ENCODE assay signal across 14 mouse cellular contexts in genomic region chr3:116967436-116967835, GRCm38 (mm10). TPM values are rescaled to one million over a fixed set of nuclear protein-coding genes. Genes with fewer than 3 reads are reported as not detected.
A peak's percentile ranks its signal among the peaks of the same experiment; 100 is the strongest.
DNase-seq lines count a peak whose midpoint lies in the region; ATAC-seq lines count a peak whose summit lies in the region.
"Had no signal": no experiment of that assay in that cellular context is flagged by ENCODE, and none has a peak within 500 bp of the region (broad histone marks: within the 10 kb centered on the region; RNA-seq: fewer than 3 reads in every experiment).

No protein-coding gene starts in this region.

- H3K4me1 ChIP-seq in limb, embryonic 12.5 days (replicated peaks): peaks cover 5% of the 10 kb centered on the region
- peaks cover 8% of the 10 kb centered on the region for H3K4me1 ChIP-seq in limb, embryonic 10.5 days
- peaks cover 8% of the 10 kb centered on the region; the same call in 1 of the 2 replicates for H3K4me1 ChIP-seq in embryonic facial prominence, embryonic 15.5 days
- H3K4me1 ChIP-seq in liver, embryonic 15.5 days (replicated peaks): no peaks in the 10 kb centered on the region

- no peak for ATAC-seq in limb, embryonic 12.5 days (ENCODE audit: insufficient number of reproducible peaks, insufficient read depth, low FRiP score, low TSS enrichment, low read depth)
- no peak for ATAC-seq in embryonic facial prominence, embryonic 15.5 days (ENCODE audit: insufficient number of reproducible peaks, low FRiP score, low TSS enrichment, low read depth)
- no peak for ATAC-seq in liver, embryonic 15.5 days (ENCODE audit: insufficient read depth)
- no peak for ATAC-seq in activated CD4-positive, CD25-positive, alpha-beta regulatory T cell, adult 4 months

- H3K4me3 ChIP-seq in limb, embryonic 12.5 days (replicated peaks): no peak overlapping the region
- no peak overlapping the region for H3K4me3 ChIP-seq in limb, embryonic 10.5 days
- peak overlapping the region; percentile 44 for H3K4me3 ChIP-seq in embryonic facial prominence, embryonic 15.5 days (replicated peaks)
- H3K4me3 ChIP-seq in liver, embryonic 15.5 days (replicated peaks): 0 out of 2 replicates have a peak overlapping the region, but pooled peaks have one; percentile 7

- no peaks in the 10 kb centered on the region for H3K27me3 ChIP-seq in limb, embryonic 12.5 days
- H3K27me3 ChIP-seq in limb, embryonic 10.5 days (ENCODE audit: low read depth, poor library complexity, severe bottlenecking): no peaks in the 10 kb centered on the region
- no peaks in the 10 kb centered on the region for H3K27me3 ChIP-seq in embryonic facial prominence, embryonic 15.5 days
- no peaks in the 10 kb centered on the region for H3K27me3 ChIP-seq in liver, embryonic 15.5 days
- H3K27me3 ChIP-seq: embryonic facial prominence, embryonic 12.5 days had no signal

- WGBS in limb, embryonic 12.5 days: 83% methylated on average over 6 of the region's 6 CpGs
- 88% methylated on average over 6 of the region's 6 CpGs for WGBS in limb, embryonic 10.5 days
- WGBS in embryonic facial prominence, embryonic 15.5 days: 65% methylated on average over 6 of the region's 6 CpGs
- WGBS in liver, embryonic 15.5 days (ENCODE audit: insufficient replicate concordance): 69% methylated on average over 6 of the region's 6 CpGs

- no peak overlapping the region for H3K9ac ChIP-seq in limb, embryonic 12.5 days (replicated peaks)
- no peak overlapping the region for H3K9ac ChIP-seq in embryonic facial prominence, embryonic 15.5 days
- no peak overlapping the region for H3K9ac ChIP-seq in liver, embryonic 15.5 days

- H3K27ac ChIP-seq in limb, embryonic 12.5 days: no peak overlapping the region
- H3K27ac ChIP-seq in limb, embryonic 10.5 days: no peak overlapping the region
- H3K27ac ChIP-seq in embryonic facial prominence, embryonic 15.5 days (replicated peaks): no peak overlapping the region
- H3K27ac ChIP-seq in liver, embryonic 15.5 days (replicated peaks): no peak overlapping the region
- H3K27ac ChIP-seq: embryonic facial prominence, embryonic 12.5 days; macrophage had no signal

- H3K4me2 ChIP-seq in limb, embryonic 12.5 days: peak overlapping the region; percentile 65
- peak overlapping the region; percentile 27 for H3K4me2 ChIP-seq in embryonic facial prominence, embryonic 15.5 days (replicated peaks)
- peak overlapping the region; percentile 27 for H3K4me2 ChIP-seq in liver, embryonic 15.5 days

- DNase-seq in heart, adult 11 months: peak; percentile 71
- no peak for DNase-seq in heart, adult 9 months (ENCODE audit: low spot score in 2 of 2)
- no peak for DNase-seq in limb, embryonic 10.5 days (ENCODE audit: low spot score)
- DNase-seq in retina, postnatal 1 day: no peak
- DNase-seq: layer of hippocampus, adult 9-11 months had no signal

- H3K9me3 ChIP-seq in limb, embryonic 12.5 days: no peaks in the 10 kb centered on the region
- H3K9me3 ChIP-seq in limb, embryonic 10.5 days (replicated peaks): no peaks in the 10 kb centered on the region
- H3K9me3 ChIP-seq in embryonic facial prominence, embryonic 15.5 days (replicated peaks): no peaks in the 10 kb centered on the region
- no peaks in the 10 kb centered on the region for H3K9me3 ChIP-seq in liver, embryonic 15.5 days (replicated peaks)
- H3K9me3 ChIP-seq: embryonic facial prominence, embryonic 12.5 days had no signal

- no peaks in the 10 kb centered on the region for H3K36me3 ChIP-seq in limb, embryonic 12.5 days
- no peaks in the 10 kb centered on the region for H3K36me3 ChIP-seq in limb, embryonic 10.5 days
- H3K36me3 ChIP-seq in embryonic facial prominence, embryonic 15.5 days: no peaks in the 10 kb centered on the region
- H3K36me3 ChIP-seq in liver, embryonic 15.5 days (replicated peaks): no peaks in the 10 kb centered on the region
- H3K36me3 ChIP-seq: embryonic facial prominence, embryonic 12.5 days had no signal

RNA-seq across cellular contexts. Expression of gene 4930455H04Rik, which starts 0.6 kb away (rescaled TPM):
- not detected in 2 replicates for polyA plus RNA-seq in limb, embryonic 12.5 days (2016; fragmentation: Nextera tagmentation; extraction: Ambion mirVana)
- not detected in 2 replicates for polyA plus RNA-seq in limb, embryonic 10.5 days (2016; fragmentation: Nextera tagmentation; extraction: Ambion mirVana)
- polyA plus RNA-seq in embryonic facial prominence, embryonic 15.5 days (2015; fragmentation: Nextera tagmentation; extraction: Ambion mirVana): not detected in 2 replicates
- polyA plus RNA-seq in liver, embryonic 15.5 days (2015; fragmentation: Nextera tagmentation; extraction: Ambion mirVana): not detected in 2 replicates
- polyA plus RNA-seq in activated CD4-positive, CD25-positive, alpha-beta regulatory T cell, adult 4 months (2017; shearing (Covaris generic)): not detected
- polyA plus RNA-seq: adrenal gland, adult 2 months; C2C12; embryonic facial prominence, embryonic 12.5 days; macrophage; neural tube, embryonic 11.5 days had no signal

RNA-seq across cellular contexts. Expression of gene Palmd, which starts 1.4 kb away (rescaled TPM):
- 8.0 and 8.8 TPM in 2 replicates for polyA plus RNA-seq in limb, embryonic 12.5 days (2016; fragmentation: Nextera tagmentation; extraction: Ambion mirVana)
- polyA plus RNA-seq in limb, embryonic 10.5 days (2016; fragmentation: Nextera tagmentation; extraction: Ambion mirVana): 0.43 and 1.5 TPM in 2 replicates
- polyA plus RNA-seq in embryonic facial prominence, embryonic 15.5 days (2015; fragmentation: Nextera tagmentation; extraction: Ambion mirVana): 22.3 and 26.3 TPM in 2 replicates
- 3.5 and 3.8 TPM in 2 replicates for polyA plus RNA-seq in liver, embryonic 15.5 days (2015; fragmentation: Nextera tagmentation; extraction: Ambion mirVana)
- polyA plus RNA-seq in activated CD4-positive, CD25-positive, alpha-beta regulatory T cell, adult 4 months (2017; shearing (Covaris generic)): not detected
- polyA plus RNA-seq: macrophage had no signal

Comparison
In these comparisons a context has a peak if more than half of its experiments do, and no peak if none do; other contexts are left out.
1. H3K4me3 ChIP-seq: peak in embryonic facial prominence, embryonic 15.5 days (single experiment) and liver, embryonic 15.5 days (single experiment); none in limb, embryonic 12.5 days (single experiment) and limb, embryonic 10.5 days (single experiment).
2. Peak in every context shown above with its lines, with median percentiles within 50 percentile points of each other: H3K4me2 ChIP-seq.